Mouse (Mus musculus) lung, postnatal 10 days (tissue): ENCODE data around the gene AC124502.3.

Experiments used
- DNase-seq: peaks from one replicate; pipeline ENCODE4 v3.0.0; 2021

Gene AC124502.3

DNA sequence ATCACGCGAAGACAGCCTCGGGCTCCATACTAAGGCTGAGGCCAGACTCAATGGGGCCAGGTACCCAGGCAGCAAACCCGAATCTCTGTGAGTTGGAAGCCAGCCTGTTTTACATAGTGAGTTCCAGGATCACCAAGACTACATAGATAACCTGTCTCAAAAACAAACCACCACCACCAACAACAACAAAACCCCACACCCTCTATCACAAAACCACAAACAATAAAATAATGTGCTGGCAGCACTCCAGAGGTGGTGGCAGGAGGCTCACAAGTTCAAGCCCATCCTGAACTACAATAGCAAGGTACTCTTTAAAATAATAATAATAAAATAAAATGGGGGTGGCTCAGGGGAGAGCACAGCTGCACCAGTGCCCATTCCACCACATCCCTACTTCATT is 2.1 kb upstream of the AC124502.3 start:
- DNase-seq: no peak

DNA sequence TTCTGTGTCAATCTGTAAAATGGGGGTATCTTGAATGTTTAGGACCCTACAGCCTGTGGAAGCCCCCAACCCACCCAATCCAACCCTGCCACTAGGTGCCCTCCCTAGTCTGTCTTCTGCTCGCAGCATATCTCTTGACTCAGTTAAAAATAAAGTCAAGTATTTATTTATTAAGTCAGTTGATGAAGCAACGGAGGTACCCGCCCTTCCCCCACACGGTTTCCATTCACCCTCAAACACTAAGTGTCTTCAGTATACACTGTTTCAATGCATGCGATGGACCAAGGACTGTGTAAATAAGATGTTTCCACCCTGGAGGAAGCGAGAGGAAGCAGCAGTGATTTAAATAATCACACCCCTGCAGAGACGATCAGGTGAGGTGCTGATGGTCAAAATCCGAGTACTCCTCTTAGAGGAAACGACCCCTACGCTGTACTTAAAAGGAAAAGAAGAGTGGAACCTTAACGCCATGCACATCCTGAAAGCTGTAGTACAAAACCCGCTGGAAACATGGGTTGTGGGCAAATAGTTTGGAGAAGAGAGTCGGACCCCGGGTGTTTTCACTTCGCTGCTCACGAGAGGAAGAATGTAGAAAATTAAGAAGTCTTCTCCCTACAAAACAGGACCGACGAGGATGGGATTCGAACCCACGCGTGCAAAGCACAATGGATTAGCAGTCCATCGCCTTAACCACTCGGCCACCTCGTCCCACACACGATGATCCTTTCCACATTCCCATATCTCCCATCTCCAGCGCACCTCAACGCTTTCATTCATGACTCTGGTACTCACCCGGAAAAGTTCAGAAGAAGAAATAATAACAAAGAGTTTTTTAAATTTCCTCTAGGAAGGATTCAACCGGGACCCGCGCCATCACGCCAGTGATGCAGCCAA is 766 bp upstream of the AC124502.3 start:
- DNase-seq: peak; percentile 84

DNA sequence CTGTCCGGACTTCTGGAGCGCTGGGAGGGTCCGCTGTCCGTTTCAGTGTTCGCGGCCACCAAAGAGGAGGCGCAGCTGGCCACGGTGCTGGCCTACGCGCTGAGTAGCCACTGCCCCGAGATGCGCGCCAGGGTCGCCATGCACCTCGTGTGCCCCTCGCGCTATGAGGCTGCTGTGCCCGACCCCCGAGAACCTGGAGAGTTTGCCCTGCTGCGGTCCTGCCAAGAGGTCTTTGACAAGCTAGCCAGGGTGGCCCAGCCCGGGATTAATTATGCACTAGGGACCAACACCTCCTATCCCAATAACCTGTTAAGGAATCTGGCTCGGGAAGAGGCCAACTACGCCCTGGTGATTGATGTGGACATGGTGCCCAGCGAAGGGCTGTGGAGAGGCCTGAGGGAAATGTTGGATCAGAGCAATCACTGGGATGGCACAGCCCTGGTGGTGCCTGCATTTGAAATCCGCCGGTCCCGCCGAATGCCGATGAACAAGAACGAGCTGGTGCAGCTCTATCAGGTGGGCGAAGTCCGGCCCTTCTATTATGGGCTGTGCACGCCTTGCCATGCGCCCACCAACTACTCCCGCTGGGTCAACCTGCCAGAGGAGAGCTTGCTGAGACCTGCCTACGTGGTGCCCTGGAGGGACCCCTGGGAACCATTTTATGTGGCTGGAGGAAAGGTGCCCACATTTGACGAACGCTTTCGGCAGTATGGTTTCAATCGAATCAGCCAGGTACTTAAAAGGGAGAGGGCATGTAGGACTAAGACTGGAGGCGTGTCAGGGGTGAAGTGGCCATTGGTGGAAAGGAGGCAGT is 817 bp downstream of the AC124502.3 start:
- no peak for DNase-seq

DNA sequence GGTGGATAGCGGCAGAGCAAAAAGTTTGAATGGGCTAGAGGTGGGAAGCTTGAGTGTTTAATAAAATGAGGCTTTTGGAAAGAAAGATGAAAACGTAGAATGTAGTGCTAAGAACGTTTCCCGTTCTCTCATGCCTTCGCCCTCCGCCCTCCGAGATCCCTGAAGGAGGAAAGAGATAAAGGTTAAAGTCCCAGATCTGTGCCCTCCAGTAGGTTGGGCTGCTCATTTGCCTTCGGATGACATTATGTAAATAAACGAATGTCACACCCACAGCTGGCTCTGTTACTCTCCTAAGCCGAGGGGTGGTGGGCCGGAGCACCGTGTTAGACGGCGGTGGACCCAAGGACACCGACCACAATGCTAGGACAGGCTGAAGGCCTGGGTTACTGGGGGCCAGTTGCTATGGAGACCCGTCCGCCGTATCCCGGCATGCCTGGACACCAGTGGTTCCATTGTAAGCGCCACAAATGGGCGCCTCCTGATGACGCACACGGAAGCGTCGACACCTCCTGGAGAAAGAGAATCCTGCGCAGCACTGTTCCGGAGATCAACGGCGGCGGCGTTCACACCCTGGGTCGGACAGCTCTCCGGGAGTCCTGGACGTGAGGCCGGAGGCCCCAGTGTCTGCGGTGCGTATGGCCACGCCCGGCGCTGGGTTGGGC is 2.3 kb downstream of the AC124502.3 start, which contains the start of gene Brms1:
Brms1 (plus strand) TSS at position 493 of the 662 bp plus-strand sequence.
- DNase-seq: peak; percentile 95

DNA sequence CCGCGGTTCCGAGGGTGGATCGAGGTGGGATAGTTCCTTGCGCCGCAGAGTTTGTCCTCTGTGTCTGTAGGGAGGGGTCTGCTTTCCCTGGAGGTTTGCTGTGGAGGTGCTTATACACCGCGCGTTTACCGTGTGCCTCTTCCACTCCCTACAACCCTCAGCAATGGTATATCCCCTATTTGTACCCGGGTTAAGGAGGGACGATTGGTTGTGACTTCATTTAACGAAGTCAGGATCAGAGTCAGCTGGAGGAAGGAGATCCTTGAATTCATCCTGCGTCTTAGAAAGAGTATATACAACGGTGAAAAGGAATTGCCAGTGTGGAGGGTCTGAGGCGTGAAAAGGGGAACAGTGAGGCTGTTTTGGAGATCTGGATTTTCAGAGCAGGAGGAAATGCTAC is 2.9 kb downstream of the AC124502.3 start:
- no peak for DNase-seq

DNA sequence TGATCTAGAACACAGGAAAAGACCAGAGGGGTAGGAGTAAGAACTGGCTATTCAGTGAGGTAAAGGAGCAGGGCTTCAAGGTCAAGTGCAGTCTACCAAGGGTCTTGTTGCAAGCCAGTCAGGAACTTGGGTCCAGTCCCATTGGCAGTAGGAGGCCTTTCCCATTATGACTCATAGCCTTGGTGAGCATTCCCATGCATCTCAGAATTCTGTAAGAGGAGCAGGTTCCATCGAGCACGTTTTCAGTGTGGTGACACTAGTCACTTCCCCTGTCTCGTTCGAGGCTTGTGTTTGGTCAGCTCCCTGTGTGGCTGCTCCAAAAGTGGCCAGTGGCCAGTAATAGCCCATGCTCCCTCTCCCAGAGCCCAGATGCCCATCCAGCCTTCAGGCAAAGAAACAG is 6.8 kb downstream of the AC124502.3 start:
- no peak for DNase-seq

DNA sequence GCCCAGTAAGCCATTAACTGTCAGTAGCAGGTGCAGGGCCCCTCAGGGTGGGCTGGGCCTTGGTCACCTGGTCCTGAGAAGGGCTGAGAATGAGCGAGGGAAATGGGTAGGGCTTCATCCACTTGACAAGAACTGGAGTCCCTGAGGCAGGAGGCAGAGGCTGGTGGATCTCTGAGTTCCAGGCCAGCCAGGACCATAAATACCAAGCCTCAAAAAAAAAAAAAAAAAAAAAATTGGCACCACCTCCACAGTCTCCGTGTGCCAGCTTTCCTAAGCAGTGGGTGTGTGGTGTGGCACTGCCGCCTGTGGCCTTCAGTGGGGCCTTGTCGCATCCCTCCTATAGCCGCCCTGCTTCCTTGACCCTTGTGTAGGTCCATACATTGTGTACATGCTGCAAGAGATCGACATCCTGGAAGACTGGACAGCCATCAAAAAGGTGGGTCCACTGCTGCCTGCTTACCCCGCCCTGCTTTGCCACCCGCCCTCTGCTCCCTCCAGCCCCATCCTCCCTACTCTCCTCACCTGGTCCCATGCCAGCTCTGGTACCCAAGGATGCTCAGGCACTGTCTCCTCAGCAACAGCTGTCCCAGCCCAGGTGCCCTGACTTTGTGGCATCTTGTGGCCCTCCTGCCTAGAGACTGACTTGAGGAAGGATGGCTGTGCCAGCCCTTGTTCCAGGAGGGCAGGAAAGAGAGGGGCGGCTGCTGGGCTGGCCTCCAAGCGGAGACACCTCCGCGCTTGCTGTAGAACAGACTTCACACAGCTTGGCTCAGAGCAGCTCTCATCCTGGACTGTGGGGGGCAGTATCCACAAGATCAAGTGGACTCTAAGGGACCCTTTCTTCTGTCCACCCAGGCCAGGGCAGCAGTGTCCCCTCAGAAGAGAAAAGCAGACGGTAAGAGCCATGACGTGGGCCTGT is 9.7 kb downstream of the AC124502.3 start:
- no peak for DNase-seq

DNA sequence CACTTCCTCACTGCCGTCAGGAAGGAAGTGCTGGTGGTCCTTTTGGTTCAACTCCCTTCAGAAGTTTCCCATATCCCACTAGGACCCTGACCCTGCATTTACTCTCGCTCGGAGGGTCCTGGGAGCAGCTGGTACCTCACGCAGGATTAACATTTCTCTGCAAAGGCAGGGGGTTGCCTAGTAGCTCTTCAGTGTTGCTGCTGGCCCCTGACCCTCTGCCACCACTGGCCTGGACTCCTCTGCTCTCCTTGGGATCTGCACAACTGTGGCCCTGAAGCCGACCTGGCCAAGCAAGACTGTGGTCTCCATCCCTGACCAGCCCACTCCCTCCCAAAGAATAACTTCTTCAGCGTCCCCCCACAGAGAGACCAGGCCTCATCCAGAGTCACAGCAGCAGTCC is 10.6 kb downstream of the AC124502.3 start:
- DNase-seq: no peak

DNA sequence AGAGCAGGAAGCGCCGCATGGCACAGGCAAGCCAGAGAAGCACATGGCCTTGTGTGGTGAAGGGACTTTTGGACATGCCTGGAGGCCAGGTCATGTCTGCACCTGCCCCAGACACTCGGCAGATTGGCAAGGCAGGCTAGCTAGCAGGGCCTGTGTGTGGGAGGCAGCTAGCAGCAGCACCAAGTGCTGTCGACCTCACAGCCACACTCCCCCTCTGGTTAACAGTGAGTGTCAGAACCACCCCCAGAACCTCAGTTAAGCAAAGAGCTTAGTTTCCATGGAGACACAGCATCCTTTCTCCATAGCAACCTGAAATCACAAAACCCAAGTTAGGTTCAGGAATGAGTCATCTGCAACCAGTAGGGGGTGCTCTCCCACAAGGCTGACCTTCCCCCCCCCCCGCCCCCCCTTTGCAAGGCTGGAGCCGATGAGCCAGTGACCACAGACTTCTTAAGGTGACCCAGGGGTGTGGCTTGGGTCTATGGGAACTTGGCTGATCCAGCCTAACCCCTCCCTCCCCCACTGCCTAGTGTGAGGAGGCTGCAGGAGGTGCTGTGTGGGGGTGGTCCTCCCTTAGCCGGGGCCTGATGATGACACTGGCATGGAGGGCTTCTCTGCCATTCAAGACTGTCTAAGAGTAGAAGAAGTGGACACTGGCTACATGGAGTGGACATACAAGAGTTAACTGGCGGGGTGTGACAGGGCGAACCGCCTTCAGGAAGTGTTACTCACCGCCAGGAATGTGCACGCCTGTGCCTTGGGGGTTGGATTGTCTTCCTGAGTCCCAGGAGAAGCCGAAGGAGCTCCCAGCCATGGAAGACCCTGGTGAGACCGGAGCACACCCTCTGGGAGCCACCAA is 11.6 kb downstream of the AC124502.3 start, which contains the start of gene Rin1:
Rin1 (plus strand) TSS at position 435 of the 859 bp plus-strand sequence.
- peak; percentile 70 for DNase-seq

DNA sequence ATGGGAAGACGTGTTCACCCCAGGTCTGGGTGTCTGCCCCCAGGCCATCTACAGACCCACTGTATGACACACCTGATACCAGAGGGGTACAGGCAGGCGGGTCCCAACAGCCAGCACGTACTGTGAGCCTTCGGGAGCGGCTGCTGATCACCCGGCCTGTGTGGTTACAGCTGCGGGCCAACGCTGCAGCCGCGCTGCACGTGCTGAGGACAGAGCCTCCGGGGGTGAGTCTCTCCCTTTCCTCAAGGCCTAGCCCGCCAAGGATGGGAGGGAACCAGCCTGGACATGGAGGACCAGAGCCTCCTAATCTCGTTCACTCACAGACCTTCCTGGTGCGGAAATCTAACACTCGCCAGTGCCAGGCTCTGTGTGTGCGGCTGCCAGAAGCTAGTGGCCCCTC is 12.3 kb downstream of the AC124502.3 start:
- no peak for DNase-seq

DNA sequence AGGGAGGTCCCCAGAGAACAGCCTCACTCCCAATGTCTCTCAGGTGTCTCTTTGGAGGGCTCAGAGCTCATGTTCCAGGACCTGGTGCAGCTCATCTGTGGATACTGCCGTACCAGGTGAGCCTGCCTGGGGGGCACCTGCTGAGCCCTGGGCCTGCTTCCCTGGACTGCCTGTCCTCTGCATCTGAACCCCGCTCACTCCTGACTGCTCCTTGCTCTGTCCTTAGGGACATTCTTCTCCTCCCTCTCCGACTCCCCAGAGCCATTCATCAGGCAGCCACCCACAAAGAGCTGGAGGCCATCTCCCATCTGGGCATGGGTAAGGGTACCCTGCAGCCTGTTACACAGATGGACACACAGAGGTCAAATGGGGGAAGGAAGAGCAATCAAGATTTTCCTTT is 12.8 kb downstream of the AC124502.3 start:
- DNase-seq: no peak

DNA sequence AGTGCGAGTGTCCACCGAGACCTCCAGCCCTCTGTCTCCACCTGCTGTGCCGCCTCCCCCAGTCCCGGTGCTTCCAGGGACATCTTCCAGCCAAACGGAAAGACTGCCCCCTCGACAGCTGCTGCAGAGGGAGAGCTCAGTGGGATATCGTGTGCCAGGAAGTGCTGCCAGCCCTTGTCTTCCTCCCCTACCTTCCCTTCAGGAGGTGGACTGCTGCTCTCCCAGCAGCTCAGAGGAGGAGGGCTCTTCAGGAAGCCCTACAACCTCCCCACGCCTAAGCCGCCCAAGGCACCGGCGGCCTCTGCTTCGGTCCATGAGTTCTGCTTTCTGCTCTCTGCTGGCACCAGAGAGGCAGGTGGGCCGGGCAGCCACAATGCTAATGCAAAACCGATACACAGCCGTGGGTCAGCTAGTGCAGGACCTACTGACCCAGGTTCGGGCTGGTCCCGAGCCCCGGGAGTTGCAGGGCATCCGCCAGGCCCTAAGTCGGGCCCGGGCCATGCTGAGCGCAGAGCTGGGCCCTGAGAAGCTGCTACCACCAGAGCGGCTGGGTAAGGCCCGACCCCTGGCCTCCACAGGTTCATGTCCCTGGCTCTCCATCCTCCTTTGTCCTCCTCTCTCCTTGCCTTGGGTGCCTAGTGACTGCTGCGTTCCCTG is 13.6 kb downstream of the AC124502.3 start:
- DNase-seq: no peak

DNA sequence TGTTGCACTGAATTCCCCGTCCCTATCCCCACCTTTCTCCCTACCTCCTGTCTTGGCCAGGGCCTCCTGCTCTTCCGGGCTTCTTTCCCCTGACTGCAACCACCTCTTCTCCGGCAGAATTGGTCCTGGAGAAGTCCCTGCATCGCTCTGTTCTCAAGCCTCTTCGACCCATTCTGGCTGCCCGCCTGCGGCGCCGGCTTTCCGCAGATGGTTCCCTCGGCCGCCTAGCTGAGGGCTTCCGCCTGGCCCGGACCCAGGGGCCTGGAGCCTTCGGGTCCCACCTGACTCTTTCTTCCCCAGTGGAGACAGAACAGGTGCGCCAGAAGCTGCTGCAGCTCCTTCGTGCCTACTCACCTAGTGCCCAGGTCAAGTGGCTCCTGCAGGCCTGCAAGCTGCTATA is 14.2 kb downstream of the AC124502.3 start:
- no peak for DNase-seq

DNA sequence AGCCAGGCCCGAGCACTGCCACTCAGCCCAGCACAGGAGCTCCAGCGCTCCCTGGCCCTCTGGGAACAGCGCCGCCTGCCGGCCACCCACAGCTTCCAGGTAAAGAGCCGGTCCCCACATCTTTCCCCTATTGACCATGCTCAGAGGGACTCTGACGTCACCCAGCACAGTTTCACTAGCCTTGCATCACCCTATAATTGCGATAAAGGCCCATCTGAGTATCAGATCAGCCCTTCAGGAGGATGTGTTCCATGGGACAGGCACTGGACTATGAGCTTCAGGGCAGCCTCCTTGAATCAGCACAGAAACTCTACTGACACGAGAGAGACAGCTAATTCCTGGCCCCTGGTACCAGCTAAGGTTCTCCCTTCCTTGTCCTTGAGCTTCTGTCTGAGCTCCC is 15.2 kb downstream of the AC124502.3 start:
- peak; percentile 67 for DNase-seq

DNA sequence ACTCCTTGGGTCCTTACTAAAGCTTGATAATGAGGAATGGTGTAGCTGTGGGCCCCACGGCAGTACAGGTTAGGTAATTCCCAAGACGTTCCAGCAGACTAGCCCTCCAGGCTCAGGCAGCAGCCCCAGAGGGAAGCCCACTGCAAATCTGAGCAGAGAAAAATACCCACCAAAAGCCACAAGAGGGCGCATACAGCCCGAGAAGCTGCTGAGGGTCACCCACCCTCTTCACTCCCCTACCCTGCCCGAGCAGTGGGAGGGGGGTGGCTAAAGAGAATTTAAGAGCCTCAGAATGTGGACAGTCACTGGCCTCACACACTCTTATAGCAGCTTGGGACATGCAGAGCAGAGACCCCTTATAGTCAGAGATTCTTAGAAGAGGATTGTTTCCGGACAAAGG is 17.6 kb downstream of the AC124502.3 start:
- peak; percentile 81 for DNase-seq

DNA sequence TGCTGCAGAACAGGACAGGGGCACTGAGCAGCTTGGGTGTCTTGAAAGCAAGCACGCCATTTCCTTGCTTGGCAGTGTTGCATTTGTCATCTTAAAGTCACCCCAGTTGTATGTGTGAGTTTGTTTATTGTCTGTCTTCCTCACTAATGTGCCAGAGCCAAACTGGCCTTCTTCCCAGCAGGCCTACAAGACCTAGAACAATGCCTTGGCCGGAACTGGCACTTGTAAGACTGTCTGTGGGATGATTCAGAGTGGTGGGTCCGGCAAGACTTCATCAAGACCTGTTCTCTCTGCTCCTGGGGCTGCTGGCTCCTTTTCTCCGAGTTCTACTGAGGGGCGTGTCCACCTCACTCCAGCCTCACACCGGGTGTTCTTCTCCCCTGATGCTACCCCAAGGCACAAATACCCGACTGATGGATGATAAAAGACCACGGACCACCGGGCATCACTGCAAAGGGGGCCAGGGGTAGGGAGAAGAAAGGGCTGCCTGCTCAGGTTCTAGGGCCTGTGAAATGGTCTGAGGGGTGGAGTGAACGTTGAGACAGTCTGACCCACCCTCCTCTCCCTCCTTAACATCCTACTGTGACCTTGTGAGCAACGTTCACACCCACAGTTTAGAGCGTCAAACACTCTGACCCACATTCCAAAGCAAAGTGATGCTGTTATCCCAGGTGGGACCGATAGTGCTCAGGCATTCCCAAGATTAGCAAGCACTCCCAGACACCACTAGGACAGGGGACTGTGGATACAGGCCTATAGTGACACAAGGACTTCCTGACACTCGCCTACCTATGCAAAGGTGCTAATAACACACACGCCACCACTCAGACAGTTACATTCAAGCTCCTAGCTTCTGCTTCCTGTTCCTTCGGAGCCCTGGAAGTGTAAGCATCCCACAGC is 19.4 kb downstream of the AC124502.3 start:
- peak; percentile 86 for DNase-seq

DNA sequence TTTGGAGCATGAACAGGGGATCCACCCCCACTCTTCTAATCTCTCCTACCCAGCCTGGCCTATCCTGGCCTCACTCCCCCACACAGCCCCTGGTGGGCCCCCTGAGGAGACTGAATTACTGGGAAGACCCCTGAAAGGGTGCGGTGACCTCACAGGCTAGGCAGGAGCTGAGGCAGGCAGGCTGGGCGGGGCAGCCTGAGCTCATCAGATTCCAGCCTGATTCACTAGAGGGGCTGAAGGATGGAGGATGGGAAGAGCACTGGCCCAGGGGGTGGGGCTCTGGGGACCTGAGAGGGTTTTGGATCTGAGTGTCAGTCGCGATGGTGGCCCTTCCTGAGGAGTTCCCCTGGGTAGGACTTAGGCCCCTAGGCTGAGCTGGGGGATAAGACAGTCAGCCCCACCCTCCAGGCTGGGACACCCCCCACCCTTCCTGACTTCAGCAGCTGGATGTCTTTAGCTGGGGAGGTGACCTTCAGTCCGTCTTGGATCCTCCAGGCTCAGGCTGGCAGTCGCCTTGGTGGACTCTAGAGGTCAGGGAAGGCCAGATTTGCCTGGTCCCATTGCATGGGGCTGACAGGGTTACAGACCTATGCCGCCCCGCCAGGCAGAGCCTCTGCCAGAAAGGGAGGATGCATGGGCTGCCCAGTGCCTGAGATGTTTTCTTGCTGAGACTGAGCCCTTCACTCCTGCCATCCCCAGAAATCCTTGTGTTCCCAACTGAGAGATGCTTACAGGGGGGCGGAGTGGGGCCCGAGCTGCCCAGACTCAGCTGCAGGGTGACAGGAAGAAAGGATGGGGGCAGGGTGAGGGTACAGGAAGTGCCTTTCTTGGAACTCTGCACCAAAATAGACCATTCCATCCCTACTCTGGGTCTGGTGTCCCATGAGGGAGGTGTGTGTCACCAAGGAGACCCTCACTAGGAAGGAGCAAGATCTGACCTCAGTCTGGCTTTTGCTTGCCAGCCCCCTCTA is 20.4 kb downstream of the AC124502.3 start:
- DNase-seq: peak; percentile 87
